Mouse (Mus musculus) frontal cortex, postnatal 10 days (tissue): ENCODE measurements around the gene Med23.

Source experiments
- DNase-seq, 2 experiments: peaks; one replicate each; pipeline ENCODE4 v3.0.0; 2022; ENCODE audit warnings: low spot score in 2 of 2, mixed read lengths in 1 of 2

Gene Med23

GRCm38 (mm10) chr10:24873624-24874023 is 3.8 kb downstream of the Med23 start:
- DNase-seq: no peak

GRCm38 (mm10) chr10:24886008-24886407 is 16.2 kb downstream of the Med23 start:
- no peak for DNase-seq

GRCm38 (mm10) chr10:24888343-24888742 is 18.6 kb downstream of the Med23 start:
- no peak for DNase-seq

GRCm38 (mm10) chr10:24895927-24896326 is 26.1 kb downstream of the Med23 start:
- peak in 1 of 2 experiments; percentile 25 for DNase-seq

GRCm38 (mm10) chr10:24905627-24906026 is 35.8 kb downstream of the Med23 start:
- no peak for DNase-seq

- DNase-seq: no peak
Observed at GRCm38 (mm10) chr10:24911199-24911598, 41.4 kb downstream of the Med23 start.

- no peak for DNase-seq
Observed at GRCm38 (mm10) chr10:24912576-24912975, 42.8 kb downstream of the Med23 start.

- DNase-seq: no peak
Observed at GRCm38 (mm10) chr10:24915486-24915885, 45.7 kb downstream of the Med23 start.

- no peak for DNase-seq
Observed at GRCm38 (mm10) chr10:24922977-24923376, 53.2 kb downstream of the Med23 start.

- no peak for DNase-seq
Observed at GRCm38 (mm10) chr10:24924296-24924695, 54.5 kb downstream of the Med23 start.

- DNase-seq: no peak
Observed at GRCm38 (mm10) chr10:24926380-24926779, 56.6 kb downstream of the Med23 start.

GRCm38 (mm10) chr10:24926962-24927720 is 57.4 kb downstream of the Med23 start, which contains the start of gene Arg1:
Gene Arg1, minus strand, starts transcription at chr10:24927484.
- DNase-seq: no peak

- DNase-seq: no peak
Observed at GRCm38 (mm10) chr10:24928072-24928471, 58.3 kb downstream of the Med23 start.

GRCm38 (mm10) chr10:24930143-24930542 is 60.4 kb downstream of the Med23 start:
- DNase-seq: no peak

- no peak for DNase-seq
Observed at GRCm38 (mm10) chr10:24947871-24948270, 78.1 kb downstream of the Med23 start.

- DNase-seq: no peak
Observed at GRCm38 (mm10) chr10:24948278-24948677, 78.5 kb downstream of the Med23 start.

- no peak for DNase-seq
Observed at GRCm38 (mm10) chr10:24950223-24950622, 80.4 kb downstream of the Med23 start.

- DNase-seq: no peak
Observed at GRCm38 (mm10) chr10:24951575-24951974, 81.8 kb downstream of the Med23 start.

- DNase-seq: no peak
Observed at GRCm38 (mm10) chr10:24952549-24952948, 82.8 kb downstream of the Med23 start.

- DNase-seq: no peak
Observed at GRCm38 (mm10) chr10:24953876-24954275, 84.1 kb downstream of the Med23 start.

- no peak for DNase-seq
Observed at GRCm38 (mm10) chr10:24958280-24959042, 88.7 kb downstream of the Med23 start.

- DNase-seq: no peak
Observed at GRCm38 (mm10) chr10:24959043-24959916, 89.5 kb downstream of the Med23 start.
